Mouse (Mus musculus) neutrophil, adult 65 days (primary cell): Measurements from ENCODE around the gene Ace2. TPM values are rescaled to one million over a fixed set of nuclear protein-coding genes. Genes with fewer than 3 reads are reported as not detected.

Source experiments
- total RNA-seq: library from RNA; stranded (reverse); gene quantifications from 2 replicates; pipeline ENCODE4 v1.2.4, GENCODE M21; 2023

Ace2 gene
- not detected in 2 replicates for total RNA-seq

GRCm38 (mm10) chrX:164139032-164139431, at the start of gene Ace2:
TSS of gene Ace2 (plus strand) at chrX:164139332.

Other genes with a start within 250 kb of the Ace2 start
- gene Ap1s2, start 230.3 kb upstream of the Ace2 start, total RNA-seq: 109 and 124 TPM in 2 replicates
- 60.9 and 69.2 TPM in 2 replicates for gene Zrsr2, start 180.7 kb upstream of the Ace2 start, total RNA-seq
- gene Car5b, start 111.3 kb upstream of the Ace2 start, total RNA-seq: 0.29 and 0.35 TPM in 2 replicates
- gene Siah1b, start 62.8 kb upstream of the Ace2 start, total RNA-seq: 11.0 and 14.0 TPM in 2 replicates
- not detected in 2 replicates for gene Cltrn, start 50.5 kb upstream of the Ace2 start, total RNA-seq
- gene Bmx, start 118.9 kb downstream of the Ace2 start, total RNA-seq: 69.7 and 86.8 TPM in 2 replicates
- gene Pir, start 130.0 kb downstream of the Ace2 start, total RNA-seq: 0.82 and 0.88 TPM in 2 replicates
- not detected in 2 replicates for gene Vegfd, start 234.0 kb downstream of the Ace2 start, total RNA-seq